Mouse (Mus musculus) brain, embryonic 14.5 days (tissue): ENCODE results near the gene Nasp.

ENCODE experiments used
- CTCF ChIP-seq: fragments of 200-500 bp; IDR thresholded peaks from 2 replicates; pipeline ENCODE4 v1.5.1; 2012; ENCODE audit warnings: inconsistent platforms, mild to moderate bottlenecking, moderate library complexity, borderline replicate concordance; ENCODE audit not compliant: insufficient read depth, insufficient read length; ENCODE audit errors: extremely low read depth
- POLR2A ChIP-seq: fragments of 200-500 bp; IDR thresholded peaks from 2 replicates; pipeline ENCODE4 v1.6.1; 2012; ENCODE audit warnings: mild to moderate bottlenecking, inconsistent platforms, borderline replicate concordance; ENCODE audit not compliant: poor library complexity, insufficient read depth, insufficient read length, severe bottlenecking; ENCODE audit errors: extremely low read depth

GRCm38 (mm10) chr4:116661998-116662397, 34.3 kb upstream of the Nasp start:
- TF ChIP-seq CTCF, result no peak
- no peak for TF ChIP-seq POLR2A
